Mouse (Mus musculus) retina, embryonic 14.5 days (tissue): ENCODE data around the gene Adamtsl3.

ENCODE experiments used
- DNase-seq: peaks from one replicate; pipeline ENCODE4 v3.0.0-alpha.2; 2015; ENCODE audit warnings: low spot score

The Adamtsl3 gene

DNA sequence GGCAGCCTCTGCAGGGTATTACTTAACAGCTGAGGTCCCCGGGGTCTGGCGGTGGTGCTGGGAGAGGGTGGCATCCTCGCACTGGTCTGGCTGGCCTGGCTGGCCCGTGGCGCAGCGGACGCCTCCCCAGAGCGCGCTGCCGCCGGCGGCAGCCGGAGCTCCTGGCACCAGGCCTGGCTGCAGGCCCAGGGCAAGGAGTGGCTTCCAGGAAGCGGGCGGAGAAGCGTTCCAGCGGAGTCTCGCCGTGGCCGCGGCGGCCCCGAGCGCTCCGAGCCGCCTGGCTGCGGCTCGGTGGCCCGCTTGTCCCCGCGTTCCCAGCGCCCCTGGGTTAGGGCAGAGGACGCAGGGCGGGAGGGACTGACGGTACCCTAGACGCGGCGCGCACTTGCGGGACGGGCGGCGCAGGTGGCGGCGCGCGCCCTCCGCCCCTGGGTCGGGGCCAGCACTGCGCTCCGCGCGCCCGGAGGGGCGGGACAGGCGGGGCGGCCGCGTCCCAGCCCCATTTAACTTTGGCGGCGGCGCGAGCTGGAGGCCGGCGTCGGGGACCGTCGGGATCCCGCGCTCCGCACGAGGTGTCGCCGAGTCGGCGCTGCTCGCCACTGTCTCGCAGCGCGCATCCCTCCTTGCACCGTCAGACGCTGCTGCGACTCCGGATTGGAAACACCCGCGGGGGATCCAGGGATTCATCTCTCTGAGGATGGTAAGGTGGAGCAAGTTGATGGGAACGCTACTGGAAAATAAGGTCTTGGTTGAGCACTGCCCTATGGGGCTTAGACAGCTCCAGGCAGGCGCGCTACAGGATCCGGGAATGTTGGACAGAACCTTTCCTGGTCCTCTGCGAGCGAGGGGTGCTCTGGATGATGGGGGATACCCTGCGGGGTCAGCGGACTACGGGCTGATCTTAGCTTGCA lies at the start of gene Adamtsl3:
Adamtsl3 (plus strand) TSS at position 484 of the 911 bp plus-strand sequence.
- peak; percentile 26 for DNase-seq

DNA sequence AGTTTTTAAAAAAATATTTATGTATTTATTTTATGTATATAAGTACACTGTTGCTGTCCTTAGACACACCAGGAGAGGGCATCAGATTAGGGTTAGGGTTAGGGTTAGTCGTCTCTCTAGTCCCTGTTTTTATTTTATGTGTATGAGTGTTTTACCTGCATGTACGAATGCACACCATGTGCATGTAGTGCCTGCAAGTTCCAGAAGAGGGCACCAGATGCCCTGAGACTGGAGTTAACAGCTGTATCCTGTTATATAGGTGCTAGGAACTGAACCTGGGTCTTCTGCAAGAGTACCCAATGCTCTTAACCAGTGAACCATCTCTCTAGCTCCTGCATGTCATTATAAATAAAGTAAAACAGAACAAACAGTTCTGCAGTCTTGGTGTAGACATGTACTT lies 48.3 kb upstream of the Adamtsl3 start:
- no peak for DNase-seq

DNA sequence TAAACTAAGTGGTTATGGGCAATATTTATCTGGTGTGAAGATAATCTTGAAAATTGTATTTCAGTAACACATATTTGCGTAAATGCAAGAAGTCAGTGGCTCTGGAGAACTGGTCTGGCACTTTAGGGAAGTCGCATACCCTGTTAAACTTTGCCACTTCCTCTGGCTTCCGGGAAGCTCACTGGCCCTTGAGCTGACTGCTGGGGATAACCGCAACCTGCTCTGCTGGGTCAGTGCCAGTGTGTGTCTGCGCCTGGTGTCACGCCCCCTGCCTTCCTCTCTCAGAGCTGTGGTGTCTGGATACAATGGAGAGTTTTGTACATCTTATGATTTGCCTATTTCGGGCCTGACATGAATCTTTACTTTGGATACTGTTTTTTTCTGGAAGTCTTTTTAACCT lies 42.1 kb upstream of the Adamtsl3 start:
- no peak for DNase-seq

DNA sequence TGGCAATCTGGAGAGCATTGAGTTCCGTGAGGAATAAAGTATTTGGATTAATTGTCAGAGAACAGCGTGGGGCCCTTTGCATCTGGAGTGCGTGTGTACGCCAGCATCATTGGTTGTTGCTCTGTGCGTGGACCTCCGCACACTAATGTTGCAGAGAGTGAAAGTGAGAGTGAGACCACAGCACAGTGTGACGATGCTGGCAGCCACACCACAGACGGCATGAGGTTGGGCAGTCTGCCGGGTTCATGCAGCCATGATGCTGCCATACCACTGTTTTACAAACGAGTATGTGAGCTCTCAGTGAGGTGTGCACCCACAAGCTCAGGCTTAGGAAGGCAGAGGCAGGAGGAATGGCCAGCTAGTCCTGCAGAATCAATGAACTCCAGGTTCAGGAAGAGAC lies 41.4 kb upstream of the Adamtsl3 start:
- no peak for DNase-seq

DNA sequence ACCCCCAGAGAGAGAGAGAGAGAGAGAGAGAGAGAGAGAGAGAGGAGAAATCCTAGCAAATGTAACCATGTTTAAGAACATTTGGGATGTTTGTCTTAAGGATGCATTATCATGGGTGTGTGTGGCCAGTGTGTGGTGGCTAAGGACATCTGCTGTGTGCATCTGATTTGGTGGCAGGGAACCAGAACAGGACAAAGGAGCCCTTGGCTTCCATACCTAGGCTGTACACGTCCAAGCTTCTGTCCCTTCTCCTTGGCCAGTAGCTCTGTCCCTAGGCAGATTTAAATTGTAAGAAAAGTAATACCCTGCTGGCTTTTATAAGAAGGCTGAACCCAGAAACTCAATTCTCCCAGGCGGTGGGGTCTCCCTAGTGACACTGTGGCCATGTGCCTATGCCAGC lies 40.9 kb upstream of the Adamtsl3 start:
- DNase-seq: no peak

DNA sequence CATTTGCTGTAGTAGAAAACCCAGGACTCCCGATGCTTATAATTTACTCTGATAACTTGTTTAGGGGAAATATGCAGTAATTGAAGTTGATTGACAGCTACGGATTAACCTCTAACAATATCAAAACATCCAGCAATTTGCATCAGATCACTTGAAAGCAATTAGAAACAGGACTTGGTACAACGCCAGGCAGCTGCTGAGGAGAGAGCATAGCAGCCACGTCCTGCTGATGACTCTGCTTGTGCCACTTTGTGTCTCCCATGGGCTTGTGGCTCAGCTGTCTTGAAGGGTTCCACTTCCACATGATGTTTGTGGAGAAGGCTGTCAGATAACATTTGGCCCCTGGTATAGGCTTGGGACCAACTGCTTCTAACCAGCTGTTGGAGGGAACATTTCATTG lies 27.1 kb upstream of the Adamtsl3 start:
- no peak for DNase-seq

DNA sequence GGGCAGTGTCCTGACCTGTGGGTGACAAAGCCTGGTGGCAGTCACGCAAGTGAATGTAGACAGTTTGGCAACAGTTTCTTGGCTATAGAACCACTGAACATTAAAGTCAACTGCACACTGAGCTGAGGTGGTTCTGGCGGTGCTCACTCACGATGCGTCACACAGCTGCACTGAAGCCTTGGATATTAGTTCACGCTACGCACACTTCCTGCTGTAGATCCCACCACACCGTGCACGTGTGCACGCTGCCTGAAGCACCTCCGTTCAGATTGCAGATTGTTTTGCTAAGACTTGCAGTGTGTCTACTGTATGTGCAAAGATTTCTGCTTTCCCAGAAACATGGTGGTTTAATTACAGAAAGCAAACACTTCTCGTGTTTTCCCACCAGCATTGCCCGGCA lies 17.0 kb upstream of the Adamtsl3 start:
- no peak for DNase-seq

DNA sequence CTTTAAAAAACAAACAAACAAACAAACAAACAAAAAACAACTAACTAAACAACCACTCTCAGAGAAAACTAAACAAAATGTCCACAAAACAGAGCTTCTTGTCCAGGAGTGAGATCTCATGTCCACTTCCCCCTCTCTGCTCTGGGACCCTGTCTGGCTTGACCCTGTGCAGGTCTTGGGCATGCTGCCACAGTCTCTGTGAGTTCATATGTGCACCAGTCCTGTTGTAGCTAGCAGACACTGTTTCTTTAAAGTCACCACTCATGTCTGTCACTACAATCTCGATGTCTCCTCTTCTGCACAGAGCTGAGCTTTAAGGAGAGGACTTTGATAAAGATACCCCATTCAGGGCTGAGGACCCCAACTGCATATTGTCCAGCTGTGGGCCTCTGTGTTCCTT lies 8.9 kb upstream of the Adamtsl3 start:
- DNase-seq: no peak

DNA sequence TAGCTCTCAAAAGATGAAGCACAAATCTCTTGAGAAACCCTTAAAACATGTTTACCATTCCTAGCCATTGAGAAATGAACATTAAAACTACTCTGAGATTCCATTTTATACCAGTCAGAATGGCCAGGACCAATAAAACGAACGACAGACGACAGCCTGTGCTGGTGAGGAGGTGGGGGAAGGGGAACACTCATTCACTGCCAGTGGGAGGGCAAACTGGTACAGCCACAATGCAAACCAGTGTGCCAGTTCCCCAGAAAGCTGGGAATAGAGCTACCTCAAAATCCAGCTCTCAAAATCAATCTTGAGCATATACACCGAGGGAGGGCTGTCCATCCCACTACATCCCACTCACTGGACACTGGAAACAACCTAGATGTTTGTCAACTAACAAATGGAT lies 8.3 kb upstream of the Adamtsl3 start:
- no peak for DNase-seq

DNA sequence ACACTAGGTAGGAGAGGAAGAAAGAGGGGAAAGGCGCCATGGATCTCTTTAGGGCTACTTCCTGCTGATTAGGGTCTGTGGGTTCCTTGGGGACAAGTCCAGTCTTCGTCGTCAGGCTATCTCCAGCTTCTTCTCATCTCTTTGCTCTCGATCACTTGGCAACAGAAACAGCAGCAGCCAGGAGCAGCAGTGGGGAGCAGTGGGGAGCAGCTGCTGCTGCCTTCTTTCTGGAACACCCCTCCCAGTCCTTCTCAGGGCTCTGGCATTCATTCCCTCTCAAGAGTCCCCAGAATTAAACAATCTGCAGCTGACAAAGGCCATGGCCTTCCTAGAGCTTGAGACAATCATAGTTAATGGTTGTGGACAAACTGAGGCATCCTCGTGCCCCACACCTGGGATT lies 7.6 kb upstream of the Adamtsl3 start:
- no peak for DNase-seq

DNA sequence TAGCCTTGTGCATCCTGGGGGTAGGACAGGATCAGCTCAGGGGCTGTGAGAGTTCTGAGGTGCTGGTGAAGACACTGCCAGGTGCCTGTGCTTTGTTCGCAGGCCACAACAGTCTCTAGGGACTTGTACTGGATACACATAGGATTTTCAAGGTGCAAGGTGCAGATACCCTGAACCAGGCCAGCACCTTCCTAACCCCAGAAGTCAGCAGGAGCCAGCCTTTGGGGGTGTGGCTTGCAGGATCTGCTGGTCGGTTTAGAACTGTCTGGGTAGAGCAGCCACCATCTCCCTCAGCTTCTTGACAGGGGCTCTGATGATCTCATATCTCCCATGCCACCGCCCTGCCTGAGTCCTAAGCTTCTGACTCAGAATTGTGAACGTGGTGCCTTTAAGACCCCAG lies 5.7 kb upstream of the Adamtsl3 start:
- DNase-seq: no peak

DNA sequence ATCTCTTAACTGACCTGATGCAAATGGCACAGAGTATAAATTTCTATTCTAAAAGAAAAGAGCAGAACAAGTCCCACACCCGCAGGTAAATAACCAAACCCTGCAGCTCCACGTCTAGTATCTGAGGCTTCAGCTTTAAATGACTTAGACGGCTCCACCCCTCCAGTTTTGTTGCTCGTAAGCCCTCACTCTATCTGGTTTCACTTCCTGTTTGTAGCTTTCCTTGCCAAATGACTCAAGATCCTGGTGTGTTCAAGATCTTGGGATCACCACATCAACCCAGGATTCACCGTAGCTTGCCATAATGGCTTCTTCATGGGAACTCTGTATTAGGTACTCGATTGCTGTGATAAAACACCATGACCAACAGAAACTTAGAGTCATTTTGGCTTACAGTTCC lies 4.6 kb upstream of the Adamtsl3 start:
- no peak for DNase-seq

DNA sequence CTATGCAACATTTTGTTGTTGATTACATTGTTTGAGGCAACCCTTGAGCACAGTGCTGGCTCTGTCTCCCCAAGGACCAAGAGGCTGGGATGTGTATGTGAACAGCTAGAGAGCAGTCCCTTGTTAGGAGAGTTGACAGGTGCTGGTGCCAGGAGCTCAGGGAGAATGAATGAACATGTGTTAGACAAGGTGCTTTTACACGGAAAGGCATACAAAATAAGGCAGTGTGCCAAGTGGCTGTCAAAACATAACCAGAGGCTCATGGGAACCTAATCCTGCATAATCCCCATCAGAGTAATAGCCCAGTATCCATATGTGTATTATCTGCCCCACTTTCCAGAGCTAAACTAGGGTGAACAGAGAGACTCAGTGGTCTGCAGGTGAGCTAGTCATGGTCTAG lies 1.5 kb upstream of the Adamtsl3 start:
- no peak for DNase-seq

DNA sequence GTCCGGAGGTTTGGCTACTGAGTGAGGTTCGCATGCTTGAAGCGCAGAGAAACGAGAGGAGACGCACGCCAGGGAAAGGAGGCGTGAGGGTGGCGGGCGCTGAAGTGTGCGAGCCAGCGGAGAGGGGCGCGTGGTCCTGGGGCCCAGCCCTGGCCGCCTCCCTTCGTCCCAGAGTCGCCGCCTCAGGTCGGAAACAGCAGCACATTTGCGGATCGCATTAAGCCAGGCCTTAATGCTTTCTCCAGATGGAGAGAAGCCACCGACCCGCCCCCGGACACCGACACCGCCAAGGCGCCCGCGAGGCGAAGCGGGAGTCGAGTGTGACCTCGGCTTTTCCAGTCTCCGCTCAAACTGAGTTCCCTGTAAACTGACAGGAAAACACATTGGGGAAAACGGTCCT lies 638 bp downstream of the Adamtsl3 start:
- peak; percentile 26 for DNase-seq

DNA sequence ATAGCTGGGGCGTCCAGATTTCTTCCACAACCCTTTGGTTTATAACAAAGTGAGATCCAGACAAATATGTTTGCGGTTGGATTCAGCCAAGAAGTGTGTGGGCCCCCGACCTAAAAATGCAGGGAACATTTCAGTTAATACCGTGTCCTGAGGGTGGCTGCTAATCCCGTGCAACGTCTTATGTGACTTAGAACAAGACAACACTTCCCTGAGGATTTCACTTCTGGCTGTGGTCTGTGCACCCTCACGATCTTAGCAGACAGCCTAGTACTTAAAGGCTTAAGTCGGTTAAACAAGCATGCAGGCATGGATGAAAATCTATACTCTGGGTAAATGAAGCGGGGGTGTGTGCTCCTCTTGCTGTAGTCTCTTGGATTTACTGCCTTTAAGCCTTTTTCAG lies 2.6 kb downstream of the Adamtsl3 start:
- DNase-seq: no peak

DNA sequence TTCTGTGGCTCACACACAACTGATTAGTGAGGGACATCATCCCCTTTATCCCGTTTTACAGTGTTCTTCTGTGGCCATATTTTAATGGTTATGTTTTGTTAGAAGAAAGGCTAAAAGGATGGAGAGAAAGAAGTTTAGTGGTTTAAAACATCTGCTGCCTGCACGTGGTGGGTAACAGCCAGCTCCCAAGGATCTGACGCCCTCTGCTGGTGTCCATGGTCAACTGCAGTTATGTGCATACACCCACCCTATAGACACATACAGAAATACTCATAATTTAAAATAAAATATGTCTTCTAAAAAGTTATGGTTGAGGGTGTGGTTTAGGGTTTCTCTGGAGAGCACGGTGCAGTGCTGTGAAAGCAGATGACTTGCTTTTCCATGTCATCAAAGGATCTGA lies 3.0 kb downstream of the Adamtsl3 start:
- no peak for DNase-seq

DNA sequence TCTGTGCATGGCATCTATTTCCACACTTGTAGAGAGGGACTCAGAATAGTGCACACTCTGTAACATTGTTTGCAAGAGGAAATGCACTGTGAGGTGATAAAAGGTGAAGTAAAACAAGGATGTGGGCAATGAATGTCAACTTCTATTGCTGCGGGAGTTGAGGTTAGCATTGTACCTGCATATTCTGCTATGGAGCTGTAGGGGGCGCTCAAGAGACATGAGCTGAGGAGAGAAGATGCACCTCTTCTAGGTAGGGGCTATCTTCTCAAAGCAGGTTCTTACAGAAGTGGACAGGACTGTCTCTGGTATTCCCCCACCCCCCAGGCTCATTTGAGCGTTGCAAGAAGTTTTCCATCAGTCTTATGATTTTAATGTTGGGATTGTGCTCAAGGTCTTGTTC lies 3.7 kb downstream of the Adamtsl3 start:
- peak; percentile 19 for DNase-seq

DNA sequence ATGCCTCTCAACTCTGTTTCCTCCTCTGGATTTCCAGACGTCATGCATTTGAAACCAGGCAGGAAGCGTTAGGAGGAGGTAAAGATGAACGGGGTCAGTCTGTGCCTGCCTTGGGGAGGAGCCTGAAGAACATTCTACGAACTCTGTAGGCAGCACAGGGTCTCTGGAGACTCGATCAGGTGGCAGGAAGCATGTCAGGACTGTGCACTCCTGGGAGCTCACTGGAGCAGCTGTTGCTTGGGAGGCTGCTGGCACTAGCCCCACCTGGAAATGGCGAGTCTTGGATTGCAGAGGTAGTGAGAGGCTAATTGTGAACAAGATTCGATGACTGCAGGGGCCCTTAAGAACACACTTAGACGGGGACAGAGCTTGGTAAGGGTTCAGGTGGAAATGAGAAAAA lies 6.0 kb downstream of the Adamtsl3 start:
- no peak for DNase-seq

DNA sequence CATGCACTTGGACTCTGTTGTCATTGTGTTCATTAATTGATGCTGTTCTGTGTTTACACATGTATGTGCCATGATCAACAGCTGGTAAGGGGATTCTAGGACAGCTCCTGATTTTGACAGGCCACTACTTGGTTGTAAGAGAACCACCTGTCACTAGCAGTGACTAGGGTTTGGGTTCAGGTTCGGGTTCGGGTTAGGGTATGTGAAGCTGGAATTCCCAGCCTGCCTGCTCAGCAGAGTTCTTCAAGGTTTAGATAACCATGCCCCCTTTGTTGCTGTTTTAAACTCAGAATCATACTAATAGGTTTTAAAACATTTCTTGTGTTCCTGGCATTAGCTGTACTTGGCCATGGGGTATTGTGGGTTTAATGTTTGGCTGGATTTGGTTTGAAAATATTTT lies 11.2 kb downstream of the Adamtsl3 start:
- DNase-seq: no peak

DNA sequence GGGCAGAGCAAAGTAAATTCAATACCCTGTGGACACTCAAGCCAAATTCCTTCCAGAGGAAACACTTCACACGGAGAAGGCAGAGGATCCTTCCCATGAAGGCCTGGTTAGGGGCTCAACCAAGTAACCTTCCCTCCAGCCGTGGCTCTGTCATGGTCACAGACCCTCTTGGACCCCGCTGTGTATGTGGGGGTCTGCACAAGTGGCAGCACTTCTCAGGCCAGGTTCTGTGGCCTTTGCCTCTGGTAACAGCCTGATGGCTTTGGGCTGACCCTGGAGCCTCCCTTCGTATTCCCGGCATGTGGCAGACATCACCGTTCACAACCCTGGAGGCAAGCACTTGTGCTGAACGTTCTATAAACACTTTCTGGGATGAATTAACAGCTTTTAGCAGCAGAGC lies 14.3 kb downstream of the Adamtsl3 start:
- no peak for DNase-seq

DNA sequence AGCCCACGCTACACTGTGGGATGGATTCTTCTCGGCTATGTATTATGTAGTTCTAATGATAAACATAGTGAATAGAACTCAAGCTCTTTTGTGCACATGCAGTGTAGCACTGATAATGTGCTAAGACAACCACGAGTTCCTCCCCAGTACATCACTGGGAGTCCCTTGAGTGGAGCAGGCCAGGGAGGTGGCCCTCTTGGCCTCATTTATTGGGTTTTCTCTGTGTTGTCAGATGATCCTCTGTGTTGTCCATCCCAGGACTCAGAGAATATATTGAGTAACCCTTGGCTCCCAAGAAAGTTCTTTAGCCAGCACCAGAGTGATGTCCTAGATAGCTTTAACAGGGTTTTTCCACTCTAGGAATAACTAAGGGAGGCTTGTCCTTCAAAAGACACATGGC lies 14.9 kb downstream of the Adamtsl3 start:
- DNase-seq: no peak

DNA sequence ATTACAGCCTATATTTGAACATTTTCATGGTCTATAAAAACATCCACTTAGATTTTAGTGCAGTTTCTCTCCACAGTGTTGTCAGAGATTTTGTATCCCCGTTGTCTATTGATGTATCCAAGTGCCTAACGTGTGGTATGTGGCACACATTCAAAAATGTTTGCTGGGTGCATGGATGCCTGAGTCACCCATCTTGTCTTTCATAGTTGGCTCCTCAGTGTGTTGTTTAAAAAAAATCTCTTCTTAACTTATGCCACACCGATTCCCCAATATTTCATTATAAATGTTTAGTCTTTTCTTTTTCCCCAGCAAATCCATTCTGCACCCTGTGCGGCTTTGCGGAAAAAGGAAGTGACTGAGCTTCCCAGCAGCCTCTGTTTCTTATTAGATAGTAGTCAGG lies 23.7 kb downstream of the Adamtsl3 start:
- no peak for DNase-seq

DNA sequence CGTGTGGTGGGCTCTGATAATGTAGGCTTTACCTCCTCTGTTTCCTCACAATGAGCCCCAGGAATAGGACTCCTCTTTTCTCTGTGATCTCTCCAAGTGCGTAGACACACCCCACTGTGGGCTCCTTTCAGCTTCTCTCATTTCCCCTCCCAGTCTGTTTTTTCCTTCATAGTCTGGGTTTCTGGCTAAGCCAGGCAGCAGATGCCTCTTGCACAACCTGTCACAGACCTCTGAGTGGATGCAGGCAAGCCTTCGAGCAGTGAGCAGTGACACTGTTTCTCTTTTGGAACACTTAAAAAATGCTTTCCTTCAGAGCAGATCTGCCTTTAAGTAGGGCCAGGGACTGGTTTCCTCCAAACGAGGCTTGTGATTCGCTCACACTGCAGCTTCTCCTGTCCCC lies 24.2 kb downstream of the Adamtsl3 start:
- DNase-seq: no peak

DNA sequence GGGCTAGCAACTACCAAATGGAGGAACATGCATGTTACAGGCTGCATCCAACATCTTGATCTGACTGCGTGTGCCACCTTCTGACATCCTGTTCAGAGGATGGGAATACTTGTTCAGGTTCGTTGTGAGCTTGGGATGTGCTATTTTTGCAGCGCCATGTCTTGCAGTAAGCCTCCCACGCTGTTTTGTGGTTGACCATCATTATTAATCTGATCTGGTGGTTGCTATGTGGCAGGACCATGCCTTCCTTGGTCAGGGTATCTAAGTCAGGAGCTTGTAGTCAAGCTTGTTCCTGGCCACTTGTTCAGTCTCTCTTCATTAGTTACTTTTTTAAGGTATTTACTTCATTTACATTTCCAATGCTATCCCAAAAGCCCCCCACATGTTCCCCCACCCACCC lies 24.7 kb downstream of the Adamtsl3 start:
- DNase-seq: no peak
